Mouse (Mus musculus) C2C12 (cell line): ENCODE data around the gene Homez.

Experiments
- CTCF ChIP-seq: IDR thresholded peaks from one replicate; pipeline ENCODE4 v1.5.1; 2011; ENCODE audit not compliant: control insufficient read depth, insufficient read depth, insufficient read length
- MAX ChIP-seq: IDR thresholded peaks from one replicate; pipeline ENCODE4 v1.6.1; 2011; ENCODE audit warnings: mild to moderate bottlenecking, control low read depth
- MYOG ChIP-seq: IDR thresholded peaks from one replicate; pipeline ENCODE4 v1.6.1; 2011; ENCODE audit not compliant: control insufficient read depth, insufficient read length; ENCODE audit errors: extremely low read depth
- USF1 ChIP-seq: IDR thresholded peaks from one replicate; pipeline ENCODE4 v1.6.1; 2011; ENCODE audit warnings: low read depth, mild to moderate bottlenecking, control low read depth, moderate library complexity

GRCm38 (mm10) chr14:54866936-54867335 is 3.8 kb downstream of the Homez start:
- TF ChIP-seq CTCF, result no peak
- no peak for TF ChIP-seq USF1
- no peak for TF ChIP-seq MAX
- TF ChIP-seq MYOG, result no peak
